In the genomic region with DNA sequence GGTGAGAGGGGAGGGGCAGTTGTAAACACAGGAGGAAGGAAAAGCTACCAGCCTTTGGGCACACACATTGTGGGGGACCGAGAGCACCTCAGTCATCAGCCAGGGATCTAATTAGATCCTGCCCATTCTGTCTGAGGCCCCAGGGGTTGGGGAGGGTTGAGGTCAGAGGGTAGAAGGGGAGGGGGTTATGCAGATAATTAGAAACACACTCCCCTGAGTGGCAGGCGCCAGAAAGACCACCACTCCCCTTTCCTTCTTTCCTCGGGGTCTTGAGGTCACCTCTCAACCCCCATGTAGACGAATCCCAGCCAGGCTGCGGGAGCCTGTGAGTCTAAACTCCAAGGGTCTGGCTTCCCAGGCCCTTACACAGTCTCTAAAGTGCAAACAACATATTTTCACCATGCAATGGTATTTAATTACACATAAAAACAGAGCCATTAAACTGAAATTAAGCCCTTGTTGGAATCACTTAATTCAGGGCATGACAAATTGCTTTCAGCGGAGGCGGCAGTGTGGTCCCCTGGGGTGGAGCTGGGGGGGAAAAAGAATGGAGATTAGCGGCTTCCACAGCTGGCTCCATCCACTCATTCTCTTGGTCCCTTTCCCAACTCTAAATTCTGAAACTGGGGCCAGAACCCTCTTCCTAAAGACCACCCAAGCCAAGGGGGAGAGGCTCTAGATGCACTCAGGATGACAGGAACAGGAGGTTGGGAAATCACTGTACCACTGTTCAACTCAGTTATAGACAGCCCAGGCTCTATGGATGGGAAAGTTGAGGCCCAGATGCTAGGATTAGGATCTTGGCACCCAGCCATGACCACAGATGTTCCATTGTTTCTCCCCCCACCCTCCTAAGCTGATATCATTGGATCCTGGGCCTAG, we compare ENCODE assay signal across 8 mouse cellular contexts. TPM values are rescaled to one million over a fixed set of nuclear protein-coding genes. Genes with fewer than 3 reads are reported as not detected.
A peak's percentile ranks its signal among the peaks of the same experiment; 100 is the strongest.
DNase-seq lines count a peak whose midpoint lies in the region; ATAC-seq and TF ChIP-seq lines count a peak whose summit lies in the region.

No protein-coding gene starts in this region.

- no peak overlapping the region for H3K27ac ChIP-seq in kidney, adult 2 months (ENCODE audit: insufficient read depth, low read depth, low read length)
- peak overlapping the region; percentile 24 for H3K27ac ChIP-seq in heart, embryonic 10.5 days
- H3K27ac ChIP-seq in limb, embryonic 12.5 days = peak overlapping the region; percentile 86

- peak; percentile 55 for DNase-seq in kidney, postnatal 14 days
- no peak for DNase-seq in kidney, adult 2 months
- peak; percentile 82 for DNase-seq in embryo, embryonic 9.5 days (ENCODE audit: extremely low spot score)
- DNase-seq in heart, embryonic 10.5 days (ENCODE audit: low spot score) = no peak
- DNase-seq in right cerebral cortex, adult 18-20 months = no peak
- DNase-seq in cerebellum, adult 11 months = no peak
- DNase-seq in right cerebral cortex, postnatal 10 days (ENCODE audit: low spot score in 2 of 2) = no peak

- H3K4me1 ChIP-seq in kidney, adult 2 months (ENCODE audit: control insufficient read depth, insufficient read depth, low read length) = no peaks in the 10 kb centered on the region
- peaks cover 28% of the 10 kb centered on the region for H3K4me1 ChIP-seq in heart, embryonic 10.5 days
- peaks cover 35% of the 10 kb centered on the region for H3K4me1 ChIP-seq in limb, embryonic 12.5 days (replicated peaks)

- ATAC-seq in limb, embryonic 12.5 days (ENCODE audit: insufficient number of reproducible peaks, insufficient read depth, low FRiP score, low TSS enrichment, low read depth) = peak; percentile 58

- no peak overlapping the region for H3K4me3 ChIP-seq in kidney, adult 2 months (ENCODE audit: insufficient read depth, low read depth, low read length)
- H3K4me3 ChIP-seq in heart, embryonic 10.5 days = no peak overlapping the region
- H3K4me3 ChIP-seq in limb, embryonic 12.5 days (replicated peaks) = no peak overlapping the region

- no peak for TF ChIP-seq POLR2A in kidney, adult 2 months (IDR thresholded peaks at IDR 0.05; ENCODE audit: low read depth, low read length)

- WGBS in kidney, adult 2 months = 35% methylated on average over 8 of the region's 8 CpGs
- whole genome bisulfite sequencing in heart, embryonic 10.5 days = 22% methylated on average over 8 of the region's 8 CpGs
- WGBS in limb, embryonic 12.5 days = 5% methylated on average over 8 of the region's 8 CpGs

- 0 out of 2 replicates have a peak, but pooled peaks cover 3% of the 10 kb centered on the region for H3K9me3 ChIP-seq in heart, embryonic 10.5 days
- peaks cover 6% of the 10 kb centered on the region; the same call in 1 of the 2 replicates for H3K9me3 ChIP-seq in limb, embryonic 12.5 days

- TF ChIP-seq CTCF in kidney, adult 2 months (conservative IDR thresholded peaks at IDR 0.05; ENCODE audit: insufficient read depth, insufficient read length, low read depth, low read length) = no peak

- H3K36me3 ChIP-seq in kidney, adult 2 months (ENCODE audit: control insufficient read depth, insufficient read depth, low read length) = peaks cover 4% of the 10 kb centered on the region; the same call in 1 of the 2 replicates
- peaks cover 22% of the 10 kb centered on the region for H3K36me3 ChIP-seq in heart, embryonic 10.5 days
- H3K36me3 ChIP-seq in limb, embryonic 12.5 days = peaks cover 38% of the 10 kb centered on the region

- peak overlapping the region; percentile 15 for H3K4me2 ChIP-seq in limb, embryonic 12.5 days

- no peaks in the 10 kb centered on the region for H3K27me3 ChIP-seq in kidney, adult 2 months (replicated peaks; ENCODE audit: control insufficient read depth, insufficient read depth, low read length)
- 0 out of 2 replicates have a peak, but pooled peaks cover 7% of the 10 kb centered on the region for H3K27me3 ChIP-seq in heart, embryonic 10.5 days (ENCODE audit: insufficient read depth, poor library complexity, severe bottlenecking)
- H3K27me3 ChIP-seq in limb, embryonic 12.5 days = no peaks in the 10 kb centered on the region

- no peak overlapping the region for H3K9ac ChIP-seq in limb, embryonic 12.5 days (replicated peaks)

RNA-seq across cellular contexts. Expression of a gene that starts 14.8 kb away (rescaled TPM):
- 1,142 and 1,152 TPM in 2 replicates for polyA plus RNA-seq in kidney, adult 2 months (2012; rRNA removed)
- polyA plus RNA-seq in heart, embryonic 10.5 days (2016; fragmentation: Nextera tagmentation; extraction: Ambion mirVana) = 382 and 559 TPM in 2 replicates
- polyA plus RNA-seq in limb, embryonic 12.5 days (2016; fragmentation: Nextera tagmentation; extraction: Ambion mirVana) = 1,037 and 1,115 TPM in 2 replicates

RNA-seq across cellular contexts. Expression of a gene that starts 31.8 kb away (rescaled TPM):
- polyA plus RNA-seq in kidney, adult 2 months (2012; rRNA removed) = 0.72 and 1.1 TPM in 2 replicates
- polyA plus RNA-seq in heart, embryonic 10.5 days (2016; fragmentation: Nextera tagmentation; extraction: Ambion mirVana) = 207 and 238 TPM in 2 replicates
- 347 and 362 TPM in 2 replicates for polyA plus RNA-seq in limb, embryonic 12.5 days (2016; fragmentation: Nextera tagmentation; extraction: Ambion mirVana)

RNA-seq across cellular contexts. Expression of a gene that starts 33.3 kb away (rescaled TPM):
- 0.86 and 1.8 TPM in 2 replicates for polyA plus RNA-seq in kidney, adult 2 months (2012; rRNA removed)
- 0.36 TPM in 2 replicates for polyA plus RNA-seq in heart, embryonic 10.5 days (2016; fragmentation: Nextera tagmentation; extraction: Ambion mirVana)
- polyA plus RNA-seq in limb, embryonic 12.5 days (2016; fragmentation: Nextera tagmentation; extraction: Ambion mirVana) = 0.65 and 0.73 TPM in 2 replicates

Comparison
In these comparisons a context has a peak if more than half of its experiments do, and no peak if none do; other contexts are left out.
1. DNase-seq: peak in kidney, postnatal 14 days (single experiment) and embryo, embryonic 9.5 days (single experiment); none in kidney, adult 2 months (single experiment), heart, embryonic 10.5 days (single experiment), right cerebral cortex, adult 18-20 months (single experiment), cerebellum, adult 11 months (single experiment) and right cerebral cortex, postnatal 10 days (0 of 2).
2. RNA of a gene that starts 31.8 kb away (polyA plus RNA-seq): 347 to 362 TPM in limb, embryonic 12.5 days and 207 to 238 TPM in heart, embryonic 10.5 days; 0.72 to 1.1 TPM in kidney, adult 2 months; every median in the first group is over 10 times any median in the second.